Mouse (Mus musculus): Measurements from ENCODE around the gene Fsd1. TPM values are rescaled to one million over a fixed set of nuclear protein-coding genes. Genes with fewer than 3 reads are reported as not detected.

The Fsd1 gene
- polyA plus RNA-seq, 1 experiment: 0.36 TPM

DNA sequence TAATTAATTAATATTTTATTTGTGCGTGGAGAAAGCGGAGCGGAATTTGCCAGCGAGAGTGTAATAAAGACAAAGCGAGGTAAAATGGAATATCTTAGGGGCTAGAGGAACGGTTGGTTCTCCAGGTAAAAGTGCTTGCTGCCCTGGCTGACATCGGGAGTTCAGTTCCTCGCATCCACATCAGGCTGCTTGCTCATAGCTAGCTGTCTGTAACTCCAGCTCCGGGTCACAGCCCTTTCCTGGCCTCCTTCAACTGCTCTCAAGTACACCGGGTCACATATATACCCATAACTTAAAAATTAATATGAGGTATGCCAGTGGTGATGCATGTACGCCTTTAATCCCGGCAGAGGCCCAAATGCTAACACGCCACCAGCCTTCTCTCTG is 50.6 kb downstream of the Fsd1 start:
- no peaks in the 10 kb centered on the region for H3K27me3 ChIP-seq (ENCODE audit: control insufficient read depth, insufficient read depth, insufficient read length)
- TF ChIP-seq E2F4 (IDR thresholded peaks at IDR 0.05; ENCODE audit: insufficient read depth) (no peak), POLR2AphosphoS2 (IDR thresholded peaks at IDR 0.05; ENCODE audit: insufficient read length, low read depth) (no peak), TCF3 (IDR thresholded peaks at IDR 0.05; ENCODE audit: insufficient read length, low read depth) (no peak), REST (IDR thresholded peaks at IDR 0.05; ENCODE audit: insufficient read depth, insufficient read length) (no peak), MYOD1 (IDR thresholded peaks at IDR 0.05; ENCODE audit: control insufficient read depth in 1 of 3, insufficient read length in 2 of 3, low read depth in 2 of 3) (no peak), POLR2A (IDR thresholded peaks at IDR 0.05; ENCODE audit: insufficient read length, low read depth) (no peak), MYOG (IDR thresholded peaks at IDR 0.05; ENCODE audit: control insufficient read depth in 1 of 3, insufficient read depth in 1 of 3, insufficient read length in 2 of 3, low read depth in 2 of 3) (no peak), USF1 (IDR thresholded peaks at IDR 0.05; ENCODE audit: low read depth) (no peak), TCF12 (IDR thresholded peaks at IDR 0.05; ENCODE audit: insufficient read depth, poor library complexity, severe bottlenecking) (no peak), MAX (IDR thresholded peaks at IDR 0.05; ENCODE audit: low read depth) (no peak), SRF (IDR thresholded peaks at IDR 0.05; ENCODE audit: control insufficient read depth, insufficient read length, low read depth) (no peak), CEBPB (IDR thresholded peaks at IDR 0.05; ENCODE audit: insufficient read depth, poor library complexity, severe bottlenecking) (no peak)
- peak overlapping the region; percentile 53 for H3ac ChIP-seq (ENCODE audit: control insufficient read depth, insufficient read length)
- H3K4me2 ChIP-seq (ENCODE audit: low read depth): peak overlapping the region; percentile 63
- H3K79me2 ChIP-seq (ENCODE audit: control insufficient read depth, insufficient read depth): peaks cover 59% of the 10 kb centered on the region
- no peaks in the 10 kb centered on the region for H3K36me3 ChIP-seq (ENCODE audit: control insufficient read depth, insufficient read depth)
- H3K4me3 ChIP-seq: peak overlapping the region; percentile 80

DNA sequence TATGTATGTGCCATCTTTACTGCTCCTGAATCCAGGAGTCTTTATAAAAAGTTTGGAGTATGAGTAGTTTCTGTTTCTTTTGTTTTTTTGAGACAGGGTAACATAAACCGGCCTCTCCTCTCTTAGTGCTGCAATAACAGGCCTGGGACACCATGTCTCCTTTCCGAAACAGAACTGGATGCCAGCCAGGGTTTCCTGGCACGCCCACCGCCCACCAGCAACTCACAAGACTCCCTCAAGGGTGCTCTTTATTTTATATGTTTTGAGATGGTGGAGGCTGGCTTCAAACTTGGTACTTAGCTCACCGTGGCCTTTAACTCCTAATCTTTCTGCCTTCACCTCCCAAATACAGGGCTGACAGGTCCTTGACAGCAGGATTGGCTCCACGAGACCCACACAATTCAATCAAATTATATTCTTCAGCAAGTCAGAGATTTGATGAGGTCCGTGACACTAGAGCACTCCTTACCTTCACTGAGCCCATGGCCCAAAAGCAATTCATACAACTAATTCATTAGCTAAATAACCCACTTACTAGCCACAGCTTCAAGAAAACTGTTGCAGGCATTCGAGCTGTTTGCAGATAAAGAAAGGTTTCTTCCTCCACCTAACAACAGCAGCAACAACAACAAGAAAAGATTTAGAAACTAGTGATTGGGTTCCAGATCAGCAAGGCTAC is 52.4 kb downstream of the Fsd1 start:
- no peaks in the 10 kb centered on the region for H3K36me3 ChIP-seq (ENCODE audit: control insufficient read depth, insufficient read depth)
- no peak overlapping the region for H3K4me2 ChIP-seq (ENCODE audit: low read depth)
- TF ChIP-seq TCF3 (IDR thresholded peaks at IDR 0.05; ENCODE audit: insufficient read length, low read depth): no peak
- no peak for TF ChIP-seq TCF12 (IDR thresholded peaks at IDR 0.05; ENCODE audit: insufficient read depth, poor library complexity, severe bottlenecking)
- TF ChIP-seq MAX (IDR thresholded peaks at IDR 0.05; ENCODE audit: low read depth): no peak
- no peak for TF ChIP-seq POLR2AphosphoS2 (IDR thresholded peaks at IDR 0.05; ENCODE audit: insufficient read length, low read depth)
- no peak for TF ChIP-seq E2F4 (IDR thresholded peaks at IDR 0.05; ENCODE audit: insufficient read depth)
- no peak for TF ChIP-seq POLR2A (IDR thresholded peaks at IDR 0.05; ENCODE audit: insufficient read length, low read depth)
- TF ChIP-seq REST (IDR thresholded peaks at IDR 0.05; ENCODE audit: insufficient read depth, insufficient read length): no peak
- no peak for TF ChIP-seq CEBPB (IDR thresholded peaks at IDR 0.05; ENCODE audit: insufficient read depth, poor library complexity, severe bottlenecking)
- TF ChIP-seq MYOG (IDR thresholded peaks at IDR 0.05; ENCODE audit: control insufficient read depth in 1 of 3, insufficient read depth in 1 of 3, insufficient read length in 2 of 3, low read depth in 2 of 3): no peak
- no peak for TF ChIP-seq USF1 (IDR thresholded peaks at IDR 0.05; ENCODE audit: low read depth)
- no peak for TF ChIP-seq MYOD1 (IDR thresholded peaks at IDR 0.05; ENCODE audit: control insufficient read depth in 1 of 3, insufficient read length in 2 of 3, low read depth in 2 of 3)
- TF ChIP-seq SRF (IDR thresholded peaks at IDR 0.05; ENCODE audit: control insufficient read depth, insufficient read length, low read depth): no peak

GRCm38 (mm10) chr17:56039345-56039744 is 53.0 kb downstream of the Fsd1 start:
- Histone ChIP-seq H3K4me3 (peak overlapping the region; percentile 57), H3ac (ENCODE audit: control insufficient read depth, insufficient read length) (no peak overlapping the region), H3K4me2 (ENCODE audit: low read depth) (peak overlapping the region; percentile 75), H3K79me2 (ENCODE audit: control insufficient read depth, insufficient read depth) (peaks cover 55% of the 10 kb centered on the region), H3K27me3 (ENCODE audit: control insufficient read depth, insufficient read depth, insufficient read length) (no peaks in the 10 kb centered on the region), H3K36me3 (ENCODE audit: control insufficient read depth, insufficient read depth) (no peaks in the 10 kb centered on the region)
- TF ChIP-seq POLR2AphosphoS2 (IDR thresholded peaks at IDR 0.05; ENCODE audit: insufficient read length, low read depth): no peak
- TF ChIP-seq MYOG (IDR thresholded peaks at IDR 0.05; ENCODE audit: control insufficient read depth in 1 of 3, insufficient read depth in 1 of 3, insufficient read length in 2 of 3, low read depth in 2 of 3): no peak
- TF ChIP-seq TCF12 (IDR thresholded peaks at IDR 0.05; ENCODE audit: insufficient read depth, poor library complexity, severe bottlenecking): no peak
- TF ChIP-seq TCF3 (IDR thresholded peaks at IDR 0.05; ENCODE audit: insufficient read length, low read depth): no peak
- no peak for TF ChIP-seq SRF (IDR thresholded peaks at IDR 0.05; ENCODE audit: control insufficient read depth, insufficient read length, low read depth)
- no peak for TF ChIP-seq E2F4 (IDR thresholded peaks at IDR 0.05; ENCODE audit: insufficient read depth)
- no peak for TF ChIP-seq MAX (IDR thresholded peaks at IDR 0.05; ENCODE audit: low read depth)
- no peak for TF ChIP-seq POLR2A (IDR thresholded peaks at IDR 0.05; ENCODE audit: insufficient read length, low read depth)
- TF ChIP-seq CEBPB (IDR thresholded peaks at IDR 0.05; ENCODE audit: insufficient read depth, poor library complexity, severe bottlenecking): no peak
- TF ChIP-seq REST (IDR thresholded peaks at IDR 0.05; ENCODE audit: insufficient read depth, insufficient read length): no peak
- no peak for TF ChIP-seq USF1 (IDR thresholded peaks at IDR 0.05; ENCODE audit: low read depth)
- no peak for TF ChIP-seq MYOD1 (IDR thresholded peaks at IDR 0.05; ENCODE audit: control insufficient read depth in 1 of 3, insufficient read length in 2 of 3, low read depth in 2 of 3)

More for the DNA sequence above, 52.4 kb downstream of the Fsd1 start:
- no peak overlapping the region for H3ac ChIP-seq (ENCODE audit: control insufficient read depth, insufficient read length)
- no peaks in the 10 kb centered on the region for H3K27me3 ChIP-seq (ENCODE audit: control insufficient read depth, insufficient read depth, insufficient read length)
- peaks cover 55% of the 10 kb centered on the region for H3K79me2 ChIP-seq (ENCODE audit: control insufficient read depth, insufficient read depth)
- H3K4me3 ChIP-seq: no peak overlapping the region

DNA sequence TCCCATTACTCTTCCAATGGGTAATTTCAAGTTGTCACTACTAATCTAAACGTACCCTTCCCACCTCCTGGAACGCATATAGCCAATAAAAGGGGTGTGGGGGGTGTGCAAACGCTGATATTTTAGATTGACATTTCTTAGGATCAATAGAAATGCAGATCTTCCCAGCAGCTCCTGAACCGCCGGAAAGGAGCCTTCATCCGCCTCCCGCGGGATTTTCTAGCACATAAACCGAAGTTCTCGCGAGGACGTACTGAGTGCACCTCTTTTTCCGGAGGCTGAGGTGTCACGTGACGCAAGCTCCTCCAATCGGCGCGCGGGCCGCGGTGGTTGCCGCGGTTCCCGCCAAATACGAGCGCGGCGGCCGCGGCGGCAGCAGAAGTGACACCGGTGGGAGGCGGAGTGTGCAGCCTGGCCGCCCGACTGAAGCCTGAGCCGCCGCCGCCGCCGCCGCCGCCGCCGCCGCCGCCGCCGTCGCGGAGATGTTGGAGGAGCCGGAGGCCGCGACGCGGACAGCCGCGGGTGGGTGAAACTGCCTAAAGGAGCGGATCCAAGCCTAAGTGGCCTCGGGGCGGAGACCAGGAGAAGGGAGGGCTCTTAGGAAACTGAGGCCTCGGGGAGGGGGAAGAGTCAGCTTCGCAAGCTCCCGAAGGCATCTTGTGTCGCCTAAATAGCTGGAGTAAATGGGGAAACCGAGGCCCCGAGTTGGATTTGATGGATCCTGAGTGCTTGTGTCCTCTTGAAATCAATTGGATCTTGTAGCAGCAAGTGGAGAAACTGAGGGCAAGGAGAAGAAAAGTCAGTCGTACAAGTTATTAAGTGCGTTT is 53.9 kb downstream of the Fsd1 start, which contains the start of gene Chaf1a:
Chaf1a (plus strand) TSS at position 410 of the 827 bp plus-strand sequence.
- Histone ChIP-seq H3K79me2 (ENCODE audit: control insufficient read depth, insufficient read depth) (peaks cover 54% of the 10 kb centered on the region), H3ac (ENCODE audit: control insufficient read depth, insufficient read length) (peak within 1 kb of the TSS; percentile 67), H3K4me3 (peak within 1 kb of the TSS; percentile 57), H3K4me2 (ENCODE audit: low read depth) (peak within 1 kb of the TSS; percentile 88), H3K36me3 (ENCODE audit: control insufficient read depth, insufficient read depth) (no peaks in the 10 kb centered on the region), H3K27me3 (ENCODE audit: control insufficient read depth, insufficient read depth, insufficient read length) (no peaks in the 10 kb centered on the region)
- peak; percentile 99 for TF ChIP-seq USF1 (IDR thresholded peaks at IDR 0.05; ENCODE audit: low read depth)
- TF ChIP-seq MYOG (IDR thresholded peaks at IDR 0.05; ENCODE audit: control insufficient read depth in 1 of 3, insufficient read depth in 1 of 3, insufficient read length in 2 of 3, low read depth in 2 of 3): no peak
- TF ChIP-seq CEBPB (IDR thresholded peaks at IDR 0.05; ENCODE audit: insufficient read depth, poor library complexity, severe bottlenecking): no peak
- TF ChIP-seq E2F4 (IDR thresholded peaks at IDR 0.05; ENCODE audit: insufficient read depth): peak; percentile 81
- peak; percentile 40 for TF ChIP-seq SRF (IDR thresholded peaks at IDR 0.05; ENCODE audit: control insufficient read depth, insufficient read length, low read depth)
- TF ChIP-seq POLR2AphosphoS2 (IDR thresholded peaks at IDR 0.05; ENCODE audit: insufficient read length, low read depth): peak; percentile 42
- peak; percentile 55 for TF ChIP-seq POLR2A (IDR thresholded peaks at IDR 0.05; ENCODE audit: insufficient read length, low read depth)
- TF ChIP-seq TCF3 (IDR thresholded peaks at IDR 0.05; ENCODE audit: insufficient read length, low read depth): no peak
- TF ChIP-seq REST (IDR thresholded peaks at IDR 0.05; ENCODE audit: insufficient read depth, insufficient read length): no peak
- no peak for TF ChIP-seq MYOD1 (IDR thresholded peaks at IDR 0.05; ENCODE audit: control insufficient read depth in 1 of 3, insufficient read length in 2 of 3, low read depth in 2 of 3)
- TF ChIP-seq MAX (IDR thresholded peaks at IDR 0.05; ENCODE audit: low read depth): no peak
- no peak for TF ChIP-seq TCF12 (IDR thresholded peaks at IDR 0.05; ENCODE audit: insufficient read depth, poor library complexity, severe bottlenecking)

All from myocyte (in vitro differentiated cells).